Mouse (Mus musculus) thymus, adult 2 months (tissue): ENCODE data around the gene Snx18. TPM values are rescaled to one million over a fixed set of nuclear protein-coding genes. Genes with fewer than 3 reads are reported as not detected.

Experiments
- DNase-seq: peaks from one replicate; pipeline ENCODE4 v3.0.0; 2021
- H3K27ac ChIP-seq: fragments of 200-500 bp; 2 replicates; pipeline ENCODE4 v1.5.1; 2012; ENCODE audit warnings: low read length, control low read depth; ENCODE audit not compliant: control insufficient read depth, insufficient read depth
- H3K27me3 ChIP-seq: fragments of 200-500 bp; 2 replicates; pipeline ENCODE4 v1.6.1; 2012; ENCODE audit warnings: mild to moderate bottlenecking, low read length, moderate library complexity, mixed read lengths; ENCODE audit not compliant: control insufficient read depth, insufficient read depth
- H3K36me3 ChIP-seq: fragments of 200-500 bp; 2 replicates; pipeline ENCODE4 v1.6.1; 2012; ENCODE audit warnings: mild to moderate bottlenecking, low read length, moderate library complexity; ENCODE audit not compliant: control insufficient read depth, insufficient read depth
- H3K4me1 ChIP-seq: fragments of 200-500 bp; replicated peaks from 2 replicates; pipeline ENCODE4 v1.6.1; 2012; ENCODE audit warnings: low read length; ENCODE audit not compliant: control insufficient read depth, insufficient read depth
- H3K4me3 ChIP-seq: fragments of 200-500 bp; 2 replicates; pipeline ENCODE4 v1.5.1; 2012; ENCODE audit warnings: mild to moderate bottlenecking, low read length, control low read depth, moderate library complexity; ENCODE audit not compliant: control insufficient read depth, insufficient read depth
- CTCF ChIP-seq: fragments of 200-500 bp; IDR thresholded peaks from 2 replicates; pipeline ENCODE4 v1.5.1; 2012; ENCODE audit warnings: mild to moderate bottlenecking, control low read depth, low read length, moderate library complexity, borderline replicate concordance; ENCODE audit not compliant: control insufficient read depth, poor library complexity, insufficient read depth; ENCODE audit errors: extremely low read depth
- POLR2A ChIP-seq: fragments of 200-500 bp; IDR thresholded peaks from 2 replicates; pipeline ENCODE4 v1.6.1; 2012; ENCODE audit warnings: mild to moderate bottlenecking, low read length, control low read depth, moderate library complexity; ENCODE audit not compliant: control insufficient read depth, poor library complexity, insufficient read depth; ENCODE audit errors: extremely low read depth
- WGBS: fragments of 180-500 bp; shearing (Covaris S2); methylation state at CpG from one replicate; pipeline ENCODE4 v1.1.7; 2018; 5-methylcytosine and 5-hydroxymethylcytosine counted together
- polyA plus RNA-seq: library from polyadenylated mRNA; depleted of rRNA; stranded (reverse); fragments of >200 nt; gene quantifications from 2 replicates; pipeline ENCODE4 v1.2.3, GENCODE M21; 2012

Gene Snx18
- polyA plus RNA-seq, 1 experiment, result 15.6 TPM

DNA sequence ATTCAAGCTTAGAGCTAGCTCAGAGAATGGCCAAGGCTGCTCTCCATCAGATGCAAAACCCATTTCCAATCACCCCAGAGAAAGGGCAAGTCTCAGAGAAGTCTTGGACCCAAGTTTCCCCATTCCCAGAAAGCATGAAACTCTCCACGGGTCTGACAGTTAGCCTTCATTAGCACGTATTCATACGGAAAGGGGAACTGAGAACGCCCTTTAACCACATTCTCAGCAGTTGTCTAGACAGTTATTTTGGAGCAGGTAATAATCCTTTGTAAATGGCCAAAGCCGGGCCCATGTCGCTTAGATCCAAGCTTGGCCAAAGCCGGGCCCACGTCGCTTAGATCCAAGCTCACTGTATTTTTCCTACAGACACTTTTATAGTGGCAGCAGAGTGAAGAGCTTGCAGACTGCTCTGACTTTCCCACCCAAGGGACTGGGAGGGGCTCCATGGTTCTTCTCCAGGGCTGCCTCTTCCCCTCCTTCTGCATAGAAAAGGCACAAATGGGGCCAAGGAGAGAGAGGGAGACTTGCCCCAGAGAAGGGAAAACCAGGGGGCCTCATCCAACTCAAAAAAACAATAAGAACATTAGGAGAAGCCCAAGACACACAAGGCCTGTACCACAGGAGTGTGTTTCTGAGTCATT is 46.2 kb downstream of the Snx18 start:
- WGBS, result 46% methylated on average over 9 of the region's 9 CpGs
- Histone ChIP-seq H3K4me1 (peaks cover 18% of the 10 kb centered on the region), H3K4me3 (no peak overlapping the region), H3K27ac (no peak overlapping the region), H3K27me3 (no peaks in the 10 kb centered on the region), H3K36me3 (no peaks in the 10 kb centered on the region)
- TF ChIP-seq POLR2A, result no peak
- no peak for TF ChIP-seq CTCF
- DNase-seq, result no peak

DNA sequence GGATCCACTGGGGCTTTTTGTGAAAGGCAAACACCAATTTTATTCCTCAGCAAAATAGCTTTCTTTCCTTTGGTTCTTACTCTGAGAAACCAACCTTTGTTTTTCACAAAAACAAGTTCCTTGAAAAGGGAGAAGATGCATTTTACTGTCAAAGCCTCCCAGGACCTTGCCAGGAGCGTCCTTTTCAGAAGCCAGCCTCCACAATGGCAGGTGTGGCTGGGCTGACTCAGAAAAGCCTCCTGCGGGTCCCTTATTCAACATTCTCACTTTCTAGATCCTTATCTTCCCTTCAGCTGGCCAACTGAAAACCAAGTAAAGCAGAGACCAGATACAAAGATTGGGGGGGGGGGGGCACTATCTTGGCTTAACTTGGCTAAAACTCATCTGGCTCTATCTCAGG is 48.8 kb downstream of the Snx18 start:
- Histone ChIP-seq H3K27me3 (no peaks in the 10 kb centered on the region), H3K4me3 (no peak overlapping the region), H3K4me1 (peaks cover 12% of the 10 kb centered on the region), H3K27ac (no peak overlapping the region), H3K36me3 (no peaks in the 10 kb centered on the region)
- no peak for DNase-seq
- no peak for TF ChIP-seq CTCF
- no peak for TF ChIP-seq POLR2A
- 12% methylated on average over 2 of the region's 2 CpGs for WGBS

DNA sequence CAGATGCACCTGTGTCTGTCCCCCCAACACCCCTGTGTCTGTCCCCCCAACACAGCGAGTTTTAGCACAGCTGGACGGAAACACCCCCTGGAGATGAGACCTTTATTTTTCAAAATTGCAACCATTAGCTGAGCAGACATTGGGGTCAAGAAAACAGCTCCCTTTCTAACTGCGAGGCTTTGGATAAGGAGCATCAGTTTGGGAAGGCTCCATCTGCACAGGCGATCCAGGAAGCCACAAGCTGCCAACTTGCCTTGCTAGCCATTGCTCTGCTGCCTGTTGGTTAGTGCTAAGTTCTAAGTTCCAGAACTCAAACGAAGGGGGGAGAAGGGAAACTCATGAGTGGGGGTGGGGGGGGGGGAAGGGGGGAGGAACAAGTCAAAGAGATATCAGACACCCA is 51.4 kb downstream of the Snx18 start:
- no peaks in the 10 kb centered on the region for H3K27me3 ChIP-seq

DNA sequence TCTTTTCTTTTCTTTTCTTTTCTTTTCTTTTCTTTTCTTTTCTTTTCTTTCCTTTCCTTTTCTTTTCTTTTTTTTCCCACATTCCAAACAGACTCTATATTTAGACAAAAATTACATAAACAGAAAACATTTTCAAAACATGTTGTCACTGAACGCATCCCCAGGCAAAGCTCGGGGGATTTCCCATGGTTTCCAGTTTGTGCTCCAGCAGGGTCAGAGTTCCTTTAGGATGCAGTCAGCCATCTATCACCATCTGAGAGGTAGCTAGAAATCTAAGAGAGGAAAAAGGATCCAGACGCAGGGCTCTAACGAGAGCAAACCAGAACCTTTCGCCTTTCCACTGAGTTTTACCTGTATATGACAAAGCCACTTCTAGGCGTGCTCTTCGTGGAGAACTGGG is 52.0 kb downstream of the Snx18 start:
- DNase-seq, result no peak
- Histone ChIP-seq H3K4me3 (no peak overlapping the region), H3K27ac (no peak overlapping the region), H3K4me1 (0 out of 2 replicates have a peak, but pooled peaks cover 2% of the 10 kb centered on the region), H3K27me3 (no peaks in the 10 kb centered on the region), H3K36me3 (no peaks in the 10 kb centered on the region)
- 96% methylated on average over 7 of the region's 7 CpGs for WGBS
- TF ChIP-seq CTCF, result no peak
- TF ChIP-seq POLR2A, result no peak

More for the DNA sequence above, 51.4 kb downstream of the Snx18 start:
- 91% methylated on average over 5 of the region's 5 CpGs for WGBS
- TF ChIP-seq POLR2A (no peak), CTCF (no peak)
- no peak overlapping the region for H3K27ac ChIP-seq
- no peak overlapping the region for H3K4me3 ChIP-seq
- no peak for DNase-seq
- H3K36me3 ChIP-seq, result no peaks in the 10 kb centered on the region
- H3K4me1 ChIP-seq, result 0 out of 2 replicates have a peak, but pooled peaks cover 2% of the 10 kb centered on the region

DNA sequence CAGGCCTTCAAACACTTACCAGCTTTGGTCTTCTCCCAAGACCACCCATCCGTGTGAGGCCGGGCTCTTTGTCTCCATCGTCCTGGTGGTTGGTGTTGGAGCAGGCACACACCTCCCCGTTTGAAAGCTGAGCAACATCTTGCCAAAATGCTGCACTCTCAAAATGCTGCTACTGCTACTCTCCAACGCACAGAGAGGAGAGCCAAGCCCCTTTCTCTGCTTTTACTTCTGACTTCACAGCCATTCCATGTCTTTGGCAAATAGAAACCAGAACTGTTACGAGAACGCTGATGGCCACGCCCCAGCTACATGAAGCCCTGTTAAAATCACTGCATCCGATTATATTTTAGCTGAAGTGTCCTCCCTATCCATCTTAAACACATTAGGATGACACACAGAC is 58.7 kb downstream of the Snx18 start:
- H3K4me1 ChIP-seq, result no peaks in the 10 kb centered on the region
- TF ChIP-seq CTCF (no peak), POLR2A (no peak)
- DNase-seq, result no peak
- no peak overlapping the region for H3K4me3 ChIP-seq
- no peak overlapping the region for H3K27ac ChIP-seq
- no peaks in the 10 kb centered on the region for H3K36me3 ChIP-seq
- H3K27me3 ChIP-seq, result no peaks in the 10 kb centered on the region
- 92% methylated on average over 9 of the region's 9 CpGs for WGBS

DNA sequence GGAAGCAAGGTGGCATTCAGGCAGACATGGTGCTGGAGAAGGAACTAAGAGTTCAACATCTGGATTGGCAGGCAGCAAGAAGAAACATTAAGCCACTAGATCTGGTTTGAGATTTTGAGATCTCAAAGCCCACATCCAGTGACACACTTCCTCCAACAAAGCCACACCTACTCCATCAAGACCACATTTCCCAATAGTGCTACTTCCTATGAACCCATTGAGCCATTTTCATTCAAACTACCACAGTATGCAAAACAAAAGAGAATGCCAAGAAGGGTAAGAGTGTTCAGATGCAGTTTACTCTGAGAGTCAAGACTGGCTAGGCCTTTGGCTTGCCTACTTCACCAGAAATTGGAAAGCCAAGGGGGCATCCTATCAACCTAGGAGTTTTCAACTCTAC is 61.8 kb downstream of the Snx18 start:
- H3K36me3 ChIP-seq, result no peaks in the 10 kb centered on the region
- no peak for DNase-seq
- H3K27ac ChIP-seq, result no peak overlapping the region
- TF ChIP-seq CTCF (no peak), POLR2A (no peak)
- H3K4me3 ChIP-seq, result no peak overlapping the region
- no peaks in the 10 kb centered on the region for H3K4me1 ChIP-seq
- H3K27me3 ChIP-seq, result no peaks in the 10 kb centered on the region

DNA sequence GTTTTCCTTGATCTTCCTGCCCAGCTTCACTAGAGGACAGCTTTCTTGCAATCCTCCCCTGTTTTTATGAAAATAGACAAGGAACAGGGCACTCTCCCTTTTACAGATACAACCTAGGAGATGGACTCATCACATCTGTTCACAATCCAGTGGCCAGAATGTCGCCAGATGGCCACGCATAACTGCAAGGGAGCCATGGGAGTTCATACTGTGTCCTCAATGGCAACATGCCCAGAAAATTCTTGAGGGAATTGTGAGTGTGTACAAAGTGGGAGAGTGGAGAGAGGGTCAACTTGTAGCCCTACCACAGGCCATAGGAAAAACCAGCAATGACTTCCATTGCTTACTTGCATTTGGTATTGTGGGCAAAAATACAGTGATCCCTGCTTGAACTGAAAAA is 63.1 kb downstream of the Snx18 start:
- no peaks in the 10 kb centered on the region for H3K4me1 ChIP-seq
- no peaks in the 10 kb centered on the region for H3K27me3 ChIP-seq
- H3K4me3 ChIP-seq, result no peak overlapping the region
- TF ChIP-seq POLR2A (no peak), CTCF (no peak)
- no peaks in the 10 kb centered on the region for H3K36me3 ChIP-seq
- DNase-seq, result no peak
- 94% methylated on average over 2 of the region's 2 CpGs for WGBS
- no peak overlapping the region for H3K27ac ChIP-seq
